Mouse (Mus musculus): Measurements from ENCODE around the gene Senp1.

Gene Senp1

DNA sequence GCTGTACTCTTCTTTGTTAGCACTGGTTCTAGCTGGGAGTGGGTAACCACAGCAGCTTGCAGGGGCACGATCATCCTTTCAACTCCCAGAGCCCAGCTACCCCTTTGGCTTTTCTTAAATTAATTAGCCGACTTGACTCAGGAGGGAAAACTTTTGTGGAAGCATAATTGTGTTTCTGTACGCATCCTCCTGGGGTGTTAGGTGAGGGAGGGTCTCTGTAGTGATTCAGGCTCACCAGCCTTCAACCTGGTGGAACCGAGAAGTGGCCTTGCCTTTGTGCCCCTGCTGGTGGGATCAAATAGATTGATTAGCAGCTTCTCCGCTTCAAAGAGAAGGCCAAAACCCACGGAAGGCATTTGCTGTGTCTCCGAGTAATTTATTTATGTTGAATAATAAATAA lies 93.6 kb downstream of the Senp1 start:
- no peak for DNase-seq

DNA sequence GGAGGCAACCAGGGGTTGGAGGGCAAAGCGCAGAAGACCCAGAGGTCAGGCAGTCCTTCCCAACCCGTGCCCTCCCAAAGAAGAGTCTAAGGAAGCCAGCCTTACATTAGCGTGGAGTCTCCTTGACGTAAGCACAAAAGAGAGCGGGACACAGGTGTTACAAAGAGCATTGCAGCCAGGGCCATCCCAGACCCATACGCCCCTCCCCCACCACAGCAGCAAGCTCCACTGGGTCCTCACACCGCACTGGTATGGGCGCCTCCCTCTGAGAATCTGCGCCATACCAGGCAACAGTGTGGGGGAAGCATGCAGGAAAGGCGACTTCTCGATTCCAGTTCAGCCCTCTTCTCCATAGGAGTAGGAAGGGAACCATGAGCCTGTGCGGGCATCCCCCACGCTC lies 94.0 kb downstream of the Senp1 start:
- DNase-seq: no peak

DNA sequence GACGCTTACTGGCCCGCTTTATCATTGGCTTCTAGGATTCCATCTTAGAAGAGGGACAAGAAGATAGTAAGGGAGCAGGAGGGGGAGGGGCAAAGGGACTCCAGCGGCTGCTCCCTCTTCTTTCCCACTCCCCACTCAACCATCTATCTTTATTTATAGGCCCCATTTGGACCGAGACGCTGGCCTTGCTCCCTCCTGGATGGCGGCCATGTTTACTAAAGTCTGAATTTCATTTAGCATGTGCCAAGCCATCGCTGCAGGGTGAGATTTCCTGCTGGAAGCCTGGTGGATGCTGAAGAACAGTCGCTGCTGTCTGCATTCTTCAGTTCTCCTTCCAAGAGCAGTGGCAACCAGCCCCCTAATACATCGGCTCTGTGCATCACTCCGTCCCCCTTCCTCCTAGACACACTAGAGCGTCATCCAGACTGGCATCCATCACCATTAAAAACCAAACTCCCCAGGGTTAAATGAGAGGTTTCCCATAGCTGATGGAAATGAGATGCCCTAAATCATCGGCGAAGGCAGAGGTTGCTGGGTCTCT lies 96.8 kb downstream of the Senp1 start:
- DNase-seq: peak; percentile 33 to 35

DNA sequence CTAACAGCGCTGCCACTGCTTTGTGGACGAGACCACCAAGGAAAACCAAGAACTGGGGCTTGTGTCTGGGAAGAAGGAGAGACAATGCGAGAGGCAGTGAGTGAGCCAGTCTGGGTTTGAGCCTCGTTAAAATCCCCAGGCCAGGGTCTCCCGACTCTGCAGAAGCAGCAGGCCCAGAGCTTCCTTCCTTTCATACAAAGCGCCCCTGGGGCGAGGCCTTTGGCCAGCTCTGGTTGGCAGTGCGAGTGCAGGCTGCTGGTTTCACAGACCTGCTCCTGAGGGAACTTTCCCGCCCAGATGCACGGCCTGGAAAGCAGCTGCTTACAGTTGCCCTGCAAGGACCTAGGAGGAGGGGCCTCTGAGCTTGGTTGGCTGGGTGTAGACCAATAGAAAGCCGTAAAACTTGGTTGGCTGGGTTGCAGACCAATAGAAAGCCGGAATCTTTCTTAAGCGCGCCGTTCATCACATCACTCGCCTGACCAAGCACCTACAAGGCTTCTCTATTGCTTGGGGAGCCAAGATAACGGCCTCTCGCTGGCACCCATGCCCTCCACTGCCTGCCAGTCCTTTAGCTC lies 100.7 kb downstream of the Senp1 start:
- peak; percentile 53 to 63 for DNase-seq

DNA sequence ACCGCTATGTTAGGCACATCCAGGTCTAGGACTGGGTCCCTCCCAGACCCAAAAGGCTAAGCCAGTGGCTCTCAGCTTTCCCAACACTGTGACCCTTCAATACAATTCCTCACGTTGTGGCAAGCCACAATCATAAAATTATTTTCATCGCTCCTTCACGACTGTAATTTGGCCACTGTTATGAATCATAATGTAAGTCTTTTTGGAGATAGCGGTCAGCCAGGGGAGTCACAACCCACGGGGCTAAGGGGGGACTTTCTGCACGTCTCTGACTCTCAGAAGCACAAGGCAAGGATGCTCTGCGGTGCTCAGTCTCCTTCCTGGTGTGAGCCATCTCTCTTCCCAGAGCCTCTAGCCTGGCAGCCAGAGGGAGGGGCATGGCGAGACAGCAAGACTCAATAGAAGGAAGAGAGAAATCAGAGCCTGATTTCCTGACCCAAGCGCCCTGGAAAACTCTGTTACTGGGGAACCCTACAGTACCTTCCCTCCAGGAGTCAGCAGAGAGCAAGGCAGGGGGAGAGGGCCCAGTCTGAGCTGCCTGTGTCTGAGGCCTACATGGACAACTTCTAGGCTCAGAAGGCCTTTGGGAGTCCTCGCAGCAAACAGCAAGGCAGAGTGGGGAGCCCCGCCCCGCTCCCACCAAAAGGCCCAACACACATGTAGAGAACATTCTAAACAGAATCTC lies 101.4 kb downstream of the Senp1 start:
- no peak for DNase-seq

DNA sequence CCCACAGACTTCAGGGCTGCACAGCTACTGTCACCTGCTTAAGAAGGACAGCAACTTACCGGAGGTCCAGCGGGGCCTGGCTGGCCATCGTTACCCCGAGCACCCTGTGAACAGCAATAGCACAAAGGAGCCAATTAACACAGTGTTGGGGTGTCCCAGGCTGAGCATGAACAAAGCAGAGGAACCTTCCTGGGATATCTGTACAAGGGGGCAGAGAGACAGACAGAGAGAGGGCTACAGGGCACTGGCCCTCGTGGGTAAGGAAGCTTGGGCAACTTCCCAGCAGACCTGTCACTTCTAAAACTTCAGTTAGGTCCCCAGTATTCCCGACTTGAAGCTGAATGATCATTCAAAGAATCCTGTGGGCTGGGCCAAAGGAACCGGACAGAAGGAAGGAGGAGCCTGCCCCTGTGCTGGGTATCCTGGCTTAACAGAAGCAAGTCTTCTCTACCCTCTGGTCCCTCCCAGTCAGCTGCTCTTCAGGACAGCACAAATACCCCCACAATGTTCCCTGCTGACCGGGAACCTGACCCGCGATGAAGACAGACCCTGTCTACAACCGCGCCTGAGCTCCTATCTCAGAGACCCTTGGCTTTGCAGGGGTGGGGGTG lies 102.2 kb downstream of the Senp1 start:
- DNase-seq: no peak

DNA sequence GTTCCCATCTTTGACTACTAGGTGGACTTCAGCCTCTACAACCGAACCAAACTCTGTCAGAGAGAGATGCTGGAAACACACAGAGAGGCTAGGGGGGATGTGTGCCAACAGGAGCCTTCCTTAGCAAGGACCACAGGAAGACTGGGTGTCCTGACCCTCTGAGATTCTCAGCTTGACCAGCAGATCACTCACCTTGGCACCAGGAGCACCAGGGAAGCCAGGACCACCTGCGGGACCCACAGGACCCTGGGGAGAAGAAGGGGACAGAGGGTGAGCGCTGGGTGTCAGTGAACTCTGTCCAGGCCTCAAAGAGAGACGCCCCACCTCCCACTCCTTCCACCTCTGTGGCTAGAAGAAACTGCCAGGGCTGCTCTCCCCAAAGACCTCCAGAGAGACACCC lies 102.8 kb downstream of the Senp1 start:
- DNase-seq: no peak

DNA sequence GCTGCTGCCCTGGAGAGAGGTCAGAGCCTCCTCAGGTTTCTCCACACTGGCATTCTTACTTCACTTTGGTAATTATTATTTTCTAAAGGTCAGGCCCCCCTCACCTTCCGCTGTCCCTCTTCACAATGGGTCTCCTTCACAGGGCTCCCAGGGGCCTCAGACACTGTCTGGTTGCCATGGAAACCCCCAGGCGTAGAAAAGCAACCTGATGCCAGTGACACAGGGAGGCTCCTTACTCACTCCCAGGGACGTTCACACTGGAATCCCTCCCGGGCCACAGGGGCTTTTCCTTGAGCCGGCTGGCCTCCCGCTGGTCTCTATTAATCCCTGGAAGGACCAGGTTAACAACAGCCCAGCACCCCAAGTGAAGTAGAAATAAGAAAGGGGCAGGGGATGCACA lies 103.4 kb downstream of the Senp1 start:
- no peak for DNase-seq

DNA sequence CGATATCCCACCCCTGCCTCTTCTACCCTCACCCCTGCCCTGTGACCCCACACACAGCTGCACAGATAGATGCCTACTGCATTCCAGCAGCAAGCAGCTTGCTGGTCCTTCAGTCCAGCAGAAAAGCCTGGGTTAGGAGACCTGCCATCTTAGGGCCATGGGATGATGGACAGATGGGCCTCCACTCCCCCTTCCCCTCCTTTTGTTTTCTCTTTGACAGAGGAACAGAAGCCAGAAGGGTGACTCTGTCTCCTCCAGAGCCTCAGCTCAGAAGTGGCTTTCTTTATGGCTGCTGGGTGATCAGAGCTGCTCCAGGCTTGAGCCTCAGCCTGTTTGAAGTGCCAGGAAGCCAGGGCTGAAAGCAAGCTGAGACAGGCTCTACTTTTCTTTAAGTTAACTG lies 104.0 kb downstream of the Senp1 start:
- no peak for DNase-seq

Measured in cerebellum, postnatal 36 days (tissue).